Mouse (Mus musculus) lung, postnatal 0 days (tissue): ENCODE results near the gene Zdhhc12. TPM values are rescaled to one million over a fixed set of nuclear protein-coding genes. Genes with fewer than 3 reads are reported as not detected.
A peak's percentile ranks its signal among the peaks of the same experiment; 100 is the strongest.
"Not testable (repeated sequence)": the region's sequence is repeated elsewhere in the genome, so short reads cannot be mapped to it uniquely, and the experiment has no call there.

Experiments used
- ATAC-seq: fragments of 200-750 bp; cut with Nextera tagmentation; 2 replicates; pipeline ENCODE4 v1.8.0; 2017; ENCODE audit warnings: moderate library complexity
- DNase-seq: peaks from one replicate; pipeline ENCODE4 v3.0.0-alpha.2; 2016; ENCODE audit warnings: low spot score
- H3K27ac ChIP-seq: fragments of 300-500 bp; sonication (generic); 2 replicates; pipeline ENCODE4 v1.5.1; 2014; ENCODE audit warnings: antibody characterized with exemption, mild to moderate bottlenecking, low read length, mixed read lengths
- H3K27me3 ChIP-seq: fragments of 300-500 bp; sonication (generic); replicated peaks from 2 replicates; pipeline ENCODE4 v1.6.1; 2014; ENCODE audit warnings: low read length, mixed read lengths; ENCODE audit not compliant: insufficient read depth
- H3K36me3 ChIP-seq: fragments of 300-500 bp; sonication (generic); 2 replicates; pipeline ENCODE4 v1.6.1; 2014; ENCODE audit warnings: low read length, mixed read lengths; ENCODE audit not compliant: insufficient read depth
- H3K4me1 ChIP-seq: fragments of 300-500 bp; sonication (generic); 2 replicates; pipeline ENCODE4 v1.6.1; 2014; ENCODE audit warnings: antibody characterized with exemption, low read depth, low read length, mixed read lengths; ENCODE audit not compliant: insufficient read depth
- H3K4me2 ChIP-seq: fragments of 300-500 bp; sonication (generic); replicated peaks from 2 replicates; pipeline ENCODE4 v1.6.1; 2014; ENCODE audit warnings: low read depth, mild to moderate bottlenecking, low read length, moderate library complexity, mixed read lengths
- H3K4me3 ChIP-seq: fragments of 300-500 bp; sonication (generic); 2 replicates; pipeline ENCODE4 v1.5.1; 2014; ENCODE audit warnings: low read depth, low read length
- H3K9ac ChIP-seq: fragments of 300-500 bp; sonication (generic); replicated peaks from 2 replicates; pipeline ENCODE4 v1.6.1; 2014; ENCODE audit warnings: low read depth, mild to moderate bottlenecking
- H3K9me3 ChIP-seq: fragments of 300-500 bp; sonication (generic); 2 replicates; pipeline ENCODE4 v1.6.1; 2016; ENCODE audit warnings: low read length, mixed read lengths
- CTCF ChIP-seq: IDR thresholded peaks from 2 replicates; pipeline ENCODE4 v1.5.1; 2016; ENCODE audit warnings: antibody characterized with exemption, mild to moderate bottlenecking
- EP300 ChIP-seq: IDR thresholded peaks from 2 replicates; pipeline ENCODE4 v1.6.1; 2016; ENCODE audit warnings: antibody characterized with exemption, mild to moderate bottlenecking, control low read depth
- WGBS: fragments of 180-500 bp; shearing (Covaris S2); extraction: QIAGEN DNeasy Blood & Tissue Kit; methylation state at CpG from one replicate; pipeline ENCODE4 v1.1.7; 2014; 5-methylcytosine and 5-hydroxymethylcytosine counted together
- polyA plus RNA-seq: library from polyadenylated mRNA; unstranded; fragments of >200 nt; fragmentation: Nextera tagmentation; extraction: Ambion mirVana; gene quantifications from 2 replicates; pipeline ENCODE4 v1.2.1, GENCODE M21; 2015

Gene Zdhhc12
- polyA plus RNA-seq, 1 experiment from 2014 or later, result 40.0 TPM

GRCm38 (mm10) chr2:30057223-30057904, 36.1 kb downstream of the Zdhhc12 start, which contains the start of gene Set:
Gene Set (plus strand): TSS chr2:30057378.
- no peaks in the 10 kb centered on the region for H3K27me3 ChIP-seq
- no peak within 1 kb of the TSS for H3K4me2 ChIP-seq
- H3K4me3 ChIP-seq, result no peak within 1 kb of the TSS
- TF ChIP-seq EP300 (no peak), CTCF (no peak)
- peak; percentile 38 for DNase-seq
- ATAC-seq, result no peak
- H3K36me3 ChIP-seq, result no peaks in the 10 kb centered on the region
- 0 out of 2 replicates have a peak, but pooled peaks cover 3% of the 10 kb centered on the region for H3K4me1 ChIP-seq
- no peak within 1 kb of the TSS for H3K27ac ChIP-seq
- no peaks in the 10 kb centered on the region for H3K9me3 ChIP-seq
- WGBS, result 40% methylated on average over 12 of the region's 12 CpGs
- H3K9ac ChIP-seq, result no peak within 1 kb of the TSS

- Histone ChIP-seq H3K9me3 (no peaks in the 10 kb centered on the region), H3K27me3 (no peaks in the 10 kb centered on the region), H3K9ac (no peak overlapping the region), H3K4me2 (no peak overlapping the region), H3K36me3 (no peaks in the 10 kb centered on the region), H3K4me3 (no peak overlapping the region), H3K4me1 (0 out of 2 replicates have a peak, but pooled peaks cover 3% of the 10 kb centered on the region), H3K27ac (no peak overlapping the region)
- TF ChIP-seq CTCF, result no peak
- TF ChIP-seq EP300, result no peak
- WGBS, result 84% methylated on average over 3 of the region's 3 CpGs
- DNase-seq (no peak), ATAC-seq (no peak)
Measured at GRCm38 (mm10) chr2:30056736-30057135, 36.7 kb downstream of the Zdhhc12 start.

- not testable (repeated sequence) for H3K9ac ChIP-seq, H3K9me3 ChIP-seq, H3K27me3 ChIP-seq, H3K4me3 ChIP-seq, DNase-seq, H3K4me2 ChIP-seq, ATAC-seq, H3K4me1 ChIP-seq, H3K36me3 ChIP-seq, H3K27ac ChIP-seq
- peak; percentile 30; the same call in 1 of the 2 replicates for TF ChIP-seq CTCF
- 90% methylated on average over 3 of the region's 3 CpGs for WGBS
Measured at GRCm38 (mm10) chr2:30055310-30055709, 38.1 kb downstream of the Zdhhc12 start.

GRCm38 (mm10) chr2:30051992-30052761, 41.3 kb downstream of the Zdhhc12 start:
- DNase-seq (peak; percentile 19), ATAC-seq (no peak)
- Histone ChIP-seq H3K4me2 (no peak overlapping the region), H3K4me3 (no peak overlapping the region), H3K9me3 (no peaks in the 10 kb centered on the region), H3K9ac (no peak overlapping the region), H3K27ac (no peak overlapping the region), H3K27me3 (no peaks in the 10 kb centered on the region), H3K4me1 (no peaks in the 10 kb centered on the region; the same call in 1 of the 2 replicates), H3K36me3 (no peaks in the 10 kb centered on the region)
- no peak for TF ChIP-seq EP300
- peak; percentile 65 for TF ChIP-seq CTCF
- 36% methylated on average over 6 of the region's 6 CpGs for WGBS

- 73% methylated on average over 3 of the region's 3 CpGs for WGBS
- H3K27me3 ChIP-seq, result no peaks in the 10 kb centered on the region
- H3K9me3 ChIP-seq, result no peaks in the 10 kb centered on the region
- H3K4me1 ChIP-seq, result no peaks in the 10 kb centered on the region; the same call in 1 of the 2 replicates
- no peaks in the 10 kb centered on the region for H3K36me3 ChIP-seq
- no peak overlapping the region for H3K9ac ChIP-seq
- H3K4me2 ChIP-seq, result no peak overlapping the region
- no peak overlapping the region for H3K27ac ChIP-seq
- DNase-seq, result no peak
- ATAC-seq, result no peak
- H3K4me3 ChIP-seq, result no peak overlapping the region
- no peak for TF ChIP-seq CTCF
- no peak for TF ChIP-seq EP300
Measured at GRCm38 (mm10) chr2:30049831-30050230, 43.6 kb downstream of the Zdhhc12 start.

- Histone ChIP-seq H3K4me1 (no peaks in the 10 kb centered on the region; the same call in 1 of the 2 replicates), H3K9ac (peak within 1 kb of the TSS; percentile 69), H3K9me3 (no peaks in the 10 kb centered on the region), H3K4me2 (peak within 1 kb of the TSS; percentile 81), H3K27ac (peak within 1 kb of the TSS; percentile 94), H3K4me3 (peak within 1 kb of the TSS; percentile 57), H3K27me3 (no peaks in the 10 kb centered on the region), H3K36me3 (no peaks in the 10 kb centered on the region)
- WGBS, result 2% methylated on average over 54 of the region's 54 CpGs
- DNase-seq, result peak; percentile 97
- peak; percentile 98 for ATAC-seq
- TF ChIP-seq CTCF, result no peak; the same call in 1 of the 2 replicates
- TF ChIP-seq EP300, result peak; percentile 34; the same call in 1 of the 2 replicates
Measured at GRCm38 (mm10) chr2:30048699-30049388, 44.6 kb downstream of the Zdhhc12 start, which contains the start of gene Wdr34. Gene Wdr34 (minus strand): TSS chr2:30048881.
